Mouse (Mus musculus) stomach, embryonic 14.5 days (tissue): ENCODE data around the gene Ppil3. TPM values are rescaled to one million over a fixed set of nuclear protein-coding genes. Genes with fewer than 3 reads are reported as not detected.

Experiments used
- ATAC-seq: fragments of 200-750 bp; cut with Nextera tagmentation; 2 replicates; pipeline ENCODE4 v1.8.0; 2017; ENCODE audit warnings: low read depth, moderate TSS enrichment; ENCODE audit not compliant: insufficient number of reproducible peaks, insufficient read depth, low FRiP score
- H3K27ac ChIP-seq: fragments of 300-500 bp; sonication (generic); 2 replicates; pipeline ENCODE4 v1.5.1; 2014; ENCODE audit warnings: mild to moderate bottlenecking, low read length, moderate library complexity, mixed read lengths
- H3K27me3 ChIP-seq: fragments of 300-500 bp; sonication (generic); 2 replicates; pipeline ENCODE4 v1.6.1; 2014; ENCODE audit warnings: low read length, control low read depth, mixed read lengths; ENCODE audit not compliant: control insufficient read depth, insufficient read depth
- H3K36me3 ChIP-seq: fragments of 300-500 bp; sonication (generic); 2 replicates; pipeline ENCODE4 v1.6.1; 2014; ENCODE audit warnings: mild to moderate bottlenecking, control low read depth, low read length, moderate library complexity, mixed read lengths; ENCODE audit not compliant: control insufficient read depth, insufficient read depth
- H3K4me1 ChIP-seq: fragments of 300-500 bp; sonication (generic); 2 replicates; pipeline ENCODE4 v1.6.1; 2014; ENCODE audit warnings: low read length, control low read depth, mixed read lengths; ENCODE audit not compliant: control insufficient read depth, insufficient read depth
- H3K4me2 ChIP-seq: fragments of 300-500 bp; sonication (generic); replicated peaks from 2 replicates; pipeline ENCODE4 v1.6.1; 2014; ENCODE audit warnings: low read depth, low read length, control low read depth
- H3K4me3 ChIP-seq: fragments of 300-500 bp; sonication (generic); 2 replicates; pipeline ENCODE4 v1.5.1; 2014; ENCODE audit warnings: low read depth, low read length, control low read depth
- H3K9ac ChIP-seq: fragments of 300-500 bp; sonication (generic); replicated peaks from 2 replicates; pipeline ENCODE4 v1.6.1; 2014; ENCODE audit warnings: low read depth, mild to moderate bottlenecking, control low read depth, low read length, moderate library complexity, mixed read lengths
- H3K9me3 ChIP-seq: fragments of 300-500 bp; sonication (generic); 2 replicates; pipeline ENCODE4 v1.6.1; 2016; ENCODE audit warnings: low read depth, low read length, control low read depth; ENCODE audit not compliant: control insufficient read depth
- WGBS: fragments of 180-500 bp; shearing (Covaris S2); extraction: QIAGEN DNeasy Blood & Tissue Kit; methylation state at CpG from one replicate; pipeline ENCODE4 v1.1.7; 2014; 5-methylcytosine and 5-hydroxymethylcytosine counted together
- polyA plus RNA-seq: library from polyadenylated mRNA; unstranded; fragments of >200 nt; fragmentation: Nextera tagmentation; extraction: Ambion mirVana; gene quantifications from 2 replicates; pipeline ENCODE4 v1.2.1, GENCODE M21; 2014

The Ppil3 gene
- polyA plus RNA-seq, 1 experiment from 2014 or later: 58.5 TPM

GRCm38 (mm10) chr1:58391421-58392267 lies 53.6 kb downstream of the Ppil3 start:
- Histone ChIP-seq H3K27ac (peak overlapping the region; percentile 99), H3K4me2 (peak overlapping the region; percentile 78), H3K4me3 (peak overlapping the region; percentile 89), H3K4me1 (peaks cover 16% of the 10 kb centered on the region), H3K36me3 (peaks cover 18% of the 10 kb centered on the region), H3K27me3 (no peaks in the 10 kb centered on the region), H3K9me3 (no peaks in the 10 kb centered on the region), H3K9ac (peak overlapping the region; percentile 98)
- 41% methylated on average over 19 of the region's 19 CpGs for WGBS
- no peak for ATAC-seq

- WGBS: 73% methylated on average over 5 of the region's 5 CpGs
- no peaks in the 10 kb centered on the region for H3K27me3 ChIP-seq
- no peaks in the 10 kb centered on the region for H3K36me3 ChIP-seq
- no peaks in the 10 kb centered on the region for H3K9me3 ChIP-seq
- H3K27ac ChIP-seq: no peak overlapping the region
- no peak overlapping the region for H3K9ac ChIP-seq
- H3K4me3 ChIP-seq: no peak overlapping the region
- H3K4me2 ChIP-seq: no peak overlapping the region
- no peak for ATAC-seq
- no peaks in the 10 kb centered on the region for H3K4me1 ChIP-seq
These were observed 62.6 kb downstream of the Ppil3 start for GRCm38 (mm10) chr1:58382586-58383281.

Other genes with a start within 250 kb of the Ppil3 start
- gene Aox4, start 235.1 kb downstream of the Ppil3 start, polyA plus RNA-seq: 0.30 and 0.64 TPM in 2 replicates
- gene Aox2, start 167.2 kb downstream of the Ppil3 start, polyA plus RNA-seq: 0.10 TPM in 2 replicates
- 362 and 409 TPM in 2 replicates for gene Bzw1, start 52.6 kb downstream of the Ppil3 start, polyA plus RNA-seq
- gene Clk1, start 21.4 kb downstream of the Ppil3 start, polyA plus RNA-seq: 245 and 254 TPM in 2 replicates
- 46.1 and 46.2 TPM in 2 replicates for gene Nif3l1, start 335 bp downstream of the Ppil3 start, polyA plus RNA-seq
- gene Orc2, start 59.6 kb upstream of the Ppil3 start, polyA plus RNA-seq: 26.8 and 29.2 TPM in 2 replicates
- 9.5 and 9.7 TPM in 2 replicates for gene Fam126b, start 140.8 kb upstream of the Ppil3 start, polyA plus RNA-seq
- 188 and 191 TPM in 2 replicates for gene Ndufb3, start 140.9 kb upstream of the Ppil3 start, polyA plus RNA-seq